Mouse (Mus musculus): ENCODE measurements at regions not wholly inside any gene's neighbourhood (a gene's known extent, or its start where the extent isn't known, plus 50 kb on each side); places are given as distances from the start of the nearest gene placed in this dataset.
"Not testable (repeated sequence)": the region's sequence is repeated elsewhere in the genome, so short reads cannot be mapped to it uniquely, and the experiment has no call there.

DNA sequence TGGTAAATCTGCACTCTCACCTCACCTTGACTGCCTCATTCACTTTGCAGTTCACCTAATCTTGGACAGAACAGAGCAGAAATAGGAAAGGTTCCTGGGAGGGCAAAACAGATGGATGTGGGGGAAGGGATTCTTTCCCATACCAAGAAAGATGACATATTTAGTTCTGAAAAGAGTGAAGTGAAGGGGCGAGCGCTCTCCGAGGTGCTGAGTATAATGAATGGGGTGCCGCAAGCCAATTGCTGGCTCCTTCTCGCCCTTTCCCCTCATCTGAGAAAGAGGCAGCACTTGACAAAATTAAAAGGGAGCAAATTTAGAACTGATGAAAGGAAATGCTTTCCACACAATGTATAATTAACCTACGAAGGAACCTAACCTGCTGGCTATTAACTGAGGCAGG, 261.7 kb downstream of the Sec16b start:
- no peaks in the 10 kb centered on the region for H3K4me1 ChIP-seq
- no peak overlapping the region for H3K27ac ChIP-seq (replicated peaks)
- DNase-seq (ENCODE audit: low spot score) = peak; percentile 15
- no peaks in the 10 kb centered on the region for H3K36me3 ChIP-seq
- 46% methylated on average over 6 of the region's 6 CpGs for WGBS
- H3K9me3 ChIP-seq (replicated peaks) = no peaks in the 10 kb centered on the region
- H3K4me3 ChIP-seq = no peak overlapping the region
- no peaks in the 10 kb centered on the region for H3K27me3 ChIP-seq (ENCODE audit: low read depth, poor library complexity, severe bottlenecking)

GRCm38 (mm10) chr1:157797711-157798110, 291.2 kb downstream of the Sec16b start:
- H3K4me1 ChIP-seq = peaks cover 7% of the 10 kb centered on the region
- 90% methylated on average over 7 of the region's 7 CpGs for WGBS

DNA sequence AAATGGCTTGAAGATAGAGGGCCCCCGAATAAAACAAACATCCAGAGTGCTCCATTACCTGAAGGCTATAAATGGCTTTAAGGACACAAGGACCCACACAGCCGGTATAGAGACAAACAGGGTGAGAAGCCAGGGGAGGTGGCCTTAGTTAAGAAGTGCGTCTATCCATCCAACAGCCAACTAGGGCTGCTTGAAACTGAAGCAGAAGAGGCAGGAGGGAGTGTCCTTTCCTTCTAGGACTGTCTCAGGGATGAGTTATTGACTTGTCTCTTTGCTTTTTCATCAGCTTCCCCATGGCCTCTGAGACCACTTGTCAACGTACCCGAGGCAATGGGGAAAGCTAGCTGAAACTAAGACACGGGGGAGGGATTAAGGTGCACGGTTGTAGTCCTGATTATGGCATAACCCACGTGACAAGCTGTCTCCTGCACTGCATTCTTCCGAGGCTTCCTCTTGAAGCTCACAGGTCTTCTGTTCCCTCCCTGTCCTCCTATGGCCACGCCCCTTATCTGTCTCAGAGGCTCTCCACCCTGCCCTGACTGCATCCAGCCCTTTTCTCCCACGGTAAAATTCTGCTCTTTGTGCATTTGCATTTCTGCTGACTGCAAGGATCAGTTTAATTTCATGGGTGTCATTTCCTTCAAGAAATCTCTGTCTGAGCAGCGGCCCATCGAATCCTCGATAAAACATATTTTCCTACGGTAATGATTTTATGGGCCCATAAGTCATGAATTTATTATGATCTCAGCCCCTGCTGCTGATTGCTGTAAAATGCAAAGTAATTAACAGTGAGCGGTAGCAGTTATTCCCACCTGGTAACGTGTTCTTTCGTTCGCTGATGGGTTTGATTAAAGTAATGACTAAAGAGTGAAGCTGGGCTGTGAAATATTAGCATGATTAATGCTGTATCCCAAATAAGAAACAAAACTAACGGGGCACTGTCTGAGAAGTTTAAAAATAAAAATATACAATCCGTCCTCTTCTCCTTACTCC, 292.3 kb downstream of the Sec16b start:
- H3K4me3 ChIP-seq = no peak overlapping the region
- no peaks in the 10 kb centered on the region for H3K36me3 ChIP-seq
- H3K27me3 ChIP-seq (ENCODE audit: low read depth, poor library complexity, severe bottlenecking) = no peaks in the 10 kb centered on the region
- H3K9me3 ChIP-seq (replicated peaks) = no peaks in the 10 kb centered on the region
- no peak overlapping the region for H3K27ac ChIP-seq (replicated peaks)
- peaks cover 7% of the 10 kb centered on the region for H3K4me1 ChIP-seq
- DNase-seq (ENCODE audit: low spot score) = peak; percentile 18
- WGBS = 74% methylated on average over 21 of the region's 21 CpGs

More at GRCm38 (mm10) chr1:157797711-157798110, 291.2 kb downstream of the Sec16b start:
- Histone ChIP-seq H3K27me3 (ENCODE audit: low read depth, poor library complexity, severe bottlenecking) (no peaks in the 10 kb centered on the region), H3K9me3 (replicated peaks) (no peaks in the 10 kb centered on the region), H3K4me3 (no peak overlapping the region), H3K36me3 (no peaks in the 10 kb centered on the region), H3K27ac (replicated peaks) (no peak overlapping the region)
- no peak for DNase-seq (ENCODE audit: low spot score)

DNA sequence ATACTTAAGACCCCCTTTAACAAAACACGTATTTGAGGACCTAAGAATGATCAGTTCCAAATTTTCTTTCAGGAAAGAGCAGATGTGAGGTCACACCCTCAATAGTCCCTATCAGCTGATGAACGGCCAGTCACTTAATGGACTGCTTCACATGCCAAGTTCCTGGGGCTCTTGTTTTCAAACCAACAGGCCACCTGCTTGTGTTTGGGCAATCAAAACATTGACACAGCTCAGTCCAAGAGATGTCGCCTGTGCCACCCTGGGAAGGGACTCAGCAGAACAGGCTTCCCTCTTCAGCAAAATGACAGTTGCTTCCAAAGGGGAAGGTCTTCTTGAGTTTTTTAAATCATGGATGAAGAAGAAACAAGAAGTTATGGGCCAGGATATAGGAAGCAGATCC, 294.6 kb downstream of the Sec16b start:
- H3K9me3 ChIP-seq (replicated peaks) = no peaks in the 10 kb centered on the region
- no peaks in the 10 kb centered on the region for H3K36me3 ChIP-seq
- H3K27me3 ChIP-seq (ENCODE audit: low read depth, poor library complexity, severe bottlenecking) = no peaks in the 10 kb centered on the region
- no peak overlapping the region for H3K27ac ChIP-seq (replicated peaks)
- DNase-seq (ENCODE audit: low spot score) = no peak
- no peak overlapping the region for H3K4me3 ChIP-seq
- peaks cover 7% of the 10 kb centered on the region for H3K4me1 ChIP-seq
- 79% methylated on average over 3 of the region's 3 CpGs for WGBS

DNA sequence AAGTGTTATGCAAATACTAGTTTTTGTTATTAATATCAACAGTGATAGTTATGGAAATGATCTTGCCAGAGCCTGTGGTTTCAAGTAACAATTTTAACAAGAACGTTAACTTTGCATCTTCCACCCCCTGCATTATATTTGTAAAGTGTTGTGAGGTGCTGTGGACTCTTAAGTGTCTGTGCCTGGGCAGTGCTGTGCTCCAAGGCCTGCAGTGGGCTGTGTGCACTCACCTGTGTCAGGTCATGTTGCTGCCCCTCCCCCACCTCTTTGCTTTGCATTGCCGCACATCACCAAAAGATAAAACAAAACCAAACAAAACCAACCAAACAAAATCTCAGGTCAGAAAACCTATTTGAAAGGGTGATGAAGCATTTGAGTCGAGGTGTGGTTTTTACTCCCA, 297.7 kb downstream of the Sec16b start:
- Histone ChIP-seq H3K4me3 (no peak overlapping the region), H3K4me1 (no peaks in the 10 kb centered on the region), H3K36me3 (no peaks in the 10 kb centered on the region), H3K27me3 (ENCODE audit: low read depth, poor library complexity, severe bottlenecking) (no peaks in the 10 kb centered on the region), H3K9me3 (replicated peaks) (no peaks in the 10 kb centered on the region), H3K27ac (replicated peaks) (no peak overlapping the region)
- WGBS = 76% methylated on average over 3 of the region's 3 CpGs
- no peak for DNase-seq (ENCODE audit: low spot score)

DNA sequence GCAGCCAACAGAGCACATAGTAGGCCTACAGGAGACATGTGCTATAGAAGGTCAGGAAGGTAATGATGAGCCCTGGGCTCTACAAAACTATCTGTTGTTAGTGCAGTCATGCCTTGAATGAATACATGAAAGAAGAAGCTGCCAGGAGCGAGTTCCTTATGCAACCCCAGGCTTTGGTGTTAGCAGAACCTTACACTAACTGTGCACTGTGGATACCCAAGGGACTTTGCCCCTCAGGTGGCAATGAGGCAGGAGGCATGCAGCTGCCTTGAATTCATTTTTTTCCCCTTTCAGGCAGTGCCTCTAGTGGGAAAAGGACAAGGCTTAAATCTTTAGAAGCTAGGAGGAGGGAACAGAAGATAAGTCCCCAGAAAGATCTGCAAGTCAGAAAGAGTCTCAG, 299.8 kb downstream of the Sec16b start:
- no peaks in the 10 kb centered on the region for H3K9me3 ChIP-seq (replicated peaks)
- DNase-seq (ENCODE audit: low spot score) = no peak
- no peaks in the 10 kb centered on the region for H3K4me1 ChIP-seq
- H3K27me3 ChIP-seq (ENCODE audit: low read depth, poor library complexity, severe bottlenecking) = no peaks in the 10 kb centered on the region
- H3K27ac ChIP-seq (replicated peaks) = no peak overlapping the region
- 86% methylated on average over 1 of the region's 1 CpGs for WGBS
- H3K4me3 ChIP-seq = no peak overlapping the region
- H3K36me3 ChIP-seq = no peaks in the 10 kb centered on the region

DNA sequence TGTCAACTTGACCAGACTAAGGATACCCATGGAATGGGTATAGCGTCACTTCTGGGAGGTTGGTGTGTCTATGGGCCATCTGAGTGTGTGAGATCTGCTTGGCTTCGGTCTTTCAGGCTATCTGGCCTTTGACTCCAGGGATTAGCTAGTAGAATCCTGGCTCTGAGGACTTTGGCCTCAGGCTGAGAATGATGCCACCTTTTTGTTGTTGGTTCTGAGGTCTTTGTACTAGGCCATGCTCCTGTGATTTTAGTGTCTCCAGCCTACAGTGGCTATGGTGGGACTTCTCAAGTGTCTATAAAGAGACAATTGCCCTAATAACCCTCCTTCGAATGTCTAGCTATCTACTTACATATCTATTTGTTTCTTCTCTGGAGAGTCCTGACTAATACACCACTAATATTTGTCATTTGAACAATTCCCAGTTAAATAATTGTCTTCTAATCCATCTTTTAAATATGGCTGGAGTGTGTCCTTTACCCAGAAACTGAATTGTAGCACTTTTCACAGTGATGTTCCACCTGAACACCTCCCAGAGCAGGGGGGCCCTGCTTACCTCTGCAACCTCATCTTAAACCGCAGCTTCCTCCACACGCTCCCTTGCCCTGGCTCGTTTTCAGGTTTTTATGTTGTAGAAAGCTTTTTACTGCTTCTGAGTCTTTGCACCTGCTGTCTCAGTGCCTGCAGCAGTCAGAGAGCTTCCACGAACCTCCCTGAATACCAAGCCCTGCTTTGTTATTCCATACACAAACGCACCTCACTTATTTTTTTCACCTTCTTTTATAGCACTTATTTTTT, 303.3 kb downstream of the Sec16b start:
- H3K27me3 ChIP-seq (ENCODE audit: low read depth, poor library complexity, severe bottlenecking) = no peaks in the 10 kb centered on the region
- no peaks in the 10 kb centered on the region for H3K4me1 ChIP-seq
- no peaks in the 10 kb centered on the region for H3K36me3 ChIP-seq
- H3K9me3 ChIP-seq (replicated peaks) = no peaks in the 10 kb centered on the region
- 83% methylated on average over 8 of the region's 8 CpGs for WGBS
- H3K27ac ChIP-seq (replicated peaks) = no peak overlapping the region
- H3K4me3 ChIP-seq = no peak overlapping the region
- DNase-seq (ENCODE audit: low spot score) = no peak

GRCm38 (mm10) chr1:157810657-157811056, 304.1 kb downstream of the Sec16b start:
- no peak overlapping the region for H3K27ac ChIP-seq (replicated peaks)

DNA sequence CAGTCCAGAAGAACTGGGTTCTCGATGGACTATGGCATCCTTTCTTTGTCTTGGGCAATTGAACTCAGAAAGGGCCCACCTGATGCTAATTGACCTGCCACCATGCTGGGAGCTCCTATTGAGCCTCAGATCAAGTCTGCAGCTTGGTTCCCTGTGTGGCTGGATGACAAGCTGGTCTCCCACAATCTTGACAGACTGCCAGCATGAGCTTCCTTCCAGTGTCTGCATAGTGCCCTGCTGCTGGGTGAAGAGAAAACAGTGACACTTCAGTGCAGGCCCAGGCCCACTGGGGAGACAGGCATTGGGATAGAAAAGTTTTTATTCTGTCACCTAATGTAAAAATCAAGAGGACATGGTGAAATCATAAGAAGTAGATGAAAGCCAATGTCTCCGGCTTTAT, 321.4 kb downstream of the Sec16b start:
- Histone ChIP-seq H3K27me3 (ENCODE audit: low read depth, poor library complexity, severe bottlenecking) (no peaks in the 10 kb centered on the region), H3K9me3 (replicated peaks) (no peaks in the 10 kb centered on the region), H3K4me3 (no peak overlapping the region), H3K27ac (replicated peaks) (no peak overlapping the region), H3K4me1 (no peaks in the 10 kb centered on the region), H3K36me3 (no peaks in the 10 kb centered on the region)
- no peak for DNase-seq (ENCODE audit: low spot score)
- 57% methylated on average over 2 of the region's 2 CpGs for WGBS

More at GRCm38 (mm10) chr1:157810657-157811056, 304.1 kb downstream of the Sec16b start:
- no peaks in the 10 kb centered on the region for H3K36me3 ChIP-seq
- H3K4me1 ChIP-seq = no peaks in the 10 kb centered on the region
- H3K27me3 ChIP-seq (ENCODE audit: low read depth, poor library complexity, severe bottlenecking) = no peaks in the 10 kb centered on the region
- H3K4me3 ChIP-seq = no peak overlapping the region
- no peaks in the 10 kb centered on the region for H3K9me3 ChIP-seq (replicated peaks)
- no peak for DNase-seq (ENCODE audit: low spot score)

DNA sequence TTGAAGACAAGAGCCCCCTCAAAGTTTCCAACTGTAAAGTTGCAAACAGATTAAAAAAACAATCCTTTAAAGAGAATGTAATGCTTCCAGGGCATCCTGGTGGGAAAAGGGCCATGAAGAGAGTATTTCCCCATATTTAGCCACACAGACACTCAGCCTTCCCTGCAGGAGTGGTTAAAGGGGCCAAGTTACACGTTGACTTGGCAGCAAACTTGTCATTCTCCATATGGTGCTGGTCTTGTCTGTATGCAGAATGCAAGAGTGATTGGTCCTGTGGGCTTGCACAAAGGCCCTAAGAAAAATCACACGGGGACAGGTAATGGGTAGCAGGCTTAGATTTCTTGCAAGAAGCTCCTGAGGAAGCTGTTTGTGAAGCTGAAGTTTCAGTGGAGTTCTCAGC, 325.0 kb downstream of the Sec16b start:
- Histone ChIP-seq H3K27me3 (ENCODE audit: low read depth, poor library complexity, severe bottlenecking) (no peaks in the 10 kb centered on the region), H3K27ac (replicated peaks) (no peak overlapping the region), H3K36me3 (no peaks in the 10 kb centered on the region), H3K9me3 (replicated peaks) (peaks cover 2% of the 10 kb centered on the region; the same call in 1 of the 2 replicates), H3K4me1 (no peaks in the 10 kb centered on the region), H3K4me3 (no peak overlapping the region)
- 55% methylated on average over 2 of the region's 2 CpGs for WGBS
- no peak for DNase-seq (ENCODE audit: low spot score)

- H3K36me3 ChIP-seq = no peaks in the 10 kb centered on the region
- H3K9me3 ChIP-seq (replicated peaks) = no peaks in the 10 kb centered on the region
- H3K27me3 ChIP-seq (ENCODE audit: low read depth, poor library complexity, severe bottlenecking) = no peaks in the 10 kb centered on the region
- H3K4me1 ChIP-seq = no peaks in the 10 kb centered on the region
- H3K4me3 ChIP-seq = no peak overlapping the region
- 74% methylated on average over 5 of the region's 5 CpGs for WGBS
- DNase-seq (ENCODE audit: low spot score) = no peak
- H3K27ac ChIP-seq (replicated peaks) = no peak overlapping the region
These were observed 366.2 kb downstream of the Sec16b start for GRCm38 (mm10) chr1:157872775-157873174.

GRCm38 (mm10) chr1:157875006-157875405, 368.5 kb downstream of the Sec16b start:
- no peaks in the 10 kb centered on the region for H3K4me1 ChIP-seq
- no peak overlapping the region for H3K4me3 ChIP-seq
- no peak for DNase-seq (ENCODE audit: low spot score)
- H3K27me3 ChIP-seq (ENCODE audit: low read depth, poor library complexity, severe bottlenecking) = no peaks in the 10 kb centered on the region
- WGBS = 74% methylated on average over 2 of the region's 2 CpGs
- no peak overlapping the region for H3K27ac ChIP-seq (replicated peaks)
- H3K36me3 ChIP-seq = no peaks in the 10 kb centered on the region
- H3K9me3 ChIP-seq (replicated peaks) = no peaks in the 10 kb centered on the region

GRCm38 (mm10) chr1:157877117-157877516, 370.6 kb downstream of the Sec16b start:
- not testable (repeated sequence) for H3K36me3 ChIP-seq; H3K4me3 ChIP-seq; H3K9me3 ChIP-seq (replicated peaks); H3K4me1 ChIP-seq; H3K27me3 ChIP-seq (ENCODE audit: low read depth, poor library complexity, severe bottlenecking); H3K27ac ChIP-seq (replicated peaks); DNase-seq (ENCODE audit: low spot score)
- WGBS = 98% methylated on average over 2 of the region's 4 CpGs

Data from midbrain, embryonic 10.5 days (tissue).